Mouse (Mus musculus) intestine, postnatal 0 days (tissue): ENCODE data around the gene Sec23ip. TPM values are rescaled to one million over a fixed set of nuclear protein-coding genes. Genes with fewer than 3 reads are reported as not detected.

Experiments used
- ATAC-seq: fragments of 200-750 bp; cut with Nextera tagmentation; 2 replicates; pipeline ENCODE4 v1.8.0; 2017; ENCODE audit warnings: mild to moderate bottlenecking, moderate TSS enrichment, moderate library complexity
- H3K27ac ChIP-seq: fragments of 300-500 bp; sonication (generic); 2 replicates; pipeline ENCODE4 v1.5.1; 2014; ENCODE audit warnings: mild to moderate bottlenecking, low read depth, low read length, moderate library complexity
- H3K27me3 ChIP-seq: fragments of 300-500 bp; sonication (generic); replicated peaks from 2 replicates; pipeline ENCODE4 v1.6.1; 2014; ENCODE audit warnings: low read length, mixed read lengths; ENCODE audit not compliant: control insufficient read depth, insufficient read depth
- H3K36me3 ChIP-seq: fragments of 300-500 bp; sonication (generic); 2 replicates; pipeline ENCODE4 v1.6.1; 2014; ENCODE audit warnings: mild to moderate bottlenecking, moderate library complexity; ENCODE audit not compliant: control insufficient read depth, insufficient read depth
- H3K4me1 ChIP-seq: fragments of 300-500 bp; sonication (generic); replicated peaks from 2 replicates; pipeline ENCODE4 v1.6.1; 2014; ENCODE audit warnings: antibody characterized with exemption, low read length, mixed read lengths; ENCODE audit not compliant: control insufficient read depth, insufficient read depth
- H3K4me2 ChIP-seq: fragments of 300-500 bp; sonication (generic); replicated peaks from 2 replicates; pipeline ENCODE4 v1.6.1; 2014; ENCODE audit warnings: low read depth, mild to moderate bottlenecking, moderate library complexity
- H3K4me3 ChIP-seq: fragments of 300-500 bp; sonication (generic); 2 replicates; pipeline ENCODE4 v1.5.1; 2014; ENCODE audit warnings: low read depth, low read length
- H3K9ac ChIP-seq: fragments of 300-500 bp; sonication (generic); 2 replicates; pipeline ENCODE4 v1.6.1; 2014; ENCODE audit warnings: mild to moderate bottlenecking, low read depth, low read length
- H3K9me3 ChIP-seq: fragments of 300-500 bp; sonication (generic); 2 replicates; pipeline ENCODE4 v1.6.1; 2016; ENCODE audit warnings: mixed run types; ENCODE audit not compliant: control insufficient read depth
- CTCF ChIP-seq: sonication (generic); IDR thresholded peaks from 2 replicates; pipeline ENCODE4 v1.5.1; 2016; ENCODE audit warnings: low read depth, mild to moderate bottlenecking, control low read depth, antibody characterized with exemption, moderate library complexity
- WGBS: fragments of 180-500 bp; shearing (Covaris S2); extraction: QIAGEN DNeasy Blood & Tissue Kit; methylation state at CpG from one replicate; pipeline ENCODE4 v1.1.7; 2014; 5-methylcytosine and 5-hydroxymethylcytosine counted together
- polyA plus RNA-seq: library from polyadenylated mRNA; unstranded; fragments of >200 nt; fragmentation: Nextera tagmentation; extraction: Ambion mirVana; gene quantifications from 2 replicates; pipeline ENCODE4 v1.2.1, GENCODE M21; 2015

Gene Sec23ip
- polyA plus RNA-seq, 1 experiment from 2014 or later: 15.3 TPM

DNA sequence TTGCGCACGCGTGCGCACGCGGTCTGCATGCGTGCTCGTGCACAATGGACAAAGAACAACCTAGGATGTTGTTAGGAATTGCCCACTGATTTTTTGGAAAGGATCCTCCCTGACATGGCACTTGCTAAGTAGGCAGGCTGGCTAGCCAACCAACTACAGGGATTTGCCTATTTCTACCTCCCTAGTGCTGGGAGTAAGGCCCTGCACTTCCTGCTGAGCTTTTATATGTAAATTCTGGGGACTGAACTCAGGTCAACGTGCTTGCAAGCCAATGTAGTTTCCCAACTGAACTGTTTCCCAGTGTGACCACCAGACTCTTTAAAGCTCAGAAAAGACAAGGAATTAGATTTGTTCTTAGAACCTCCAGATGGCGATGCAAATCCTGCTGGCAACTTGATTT is 17.7 kb upstream of the Sec23ip start:
- H3K4me1 ChIP-seq: no peaks in the 10 kb centered on the region
- no peak overlapping the region for H3K9ac ChIP-seq
- H3K4me3 ChIP-seq: no peak overlapping the region
- no peak for ATAC-seq
- H3K27me3 ChIP-seq: no peaks in the 10 kb centered on the region
- H3K4me2 ChIP-seq: no peak overlapping the region
- no peaks in the 10 kb centered on the region for H3K9me3 ChIP-seq
- peaks cover 7% of the 10 kb centered on the region; the same call in 1 of the 2 replicates for H3K36me3 ChIP-seq
- no peak overlapping the region for H3K27ac ChIP-seq
- TF ChIP-seq CTCF: peak; percentile 12; the same call in 1 of the 2 replicates
- 76% methylated on average over 10 of the region's 10 CpGs for WGBS

DNA sequence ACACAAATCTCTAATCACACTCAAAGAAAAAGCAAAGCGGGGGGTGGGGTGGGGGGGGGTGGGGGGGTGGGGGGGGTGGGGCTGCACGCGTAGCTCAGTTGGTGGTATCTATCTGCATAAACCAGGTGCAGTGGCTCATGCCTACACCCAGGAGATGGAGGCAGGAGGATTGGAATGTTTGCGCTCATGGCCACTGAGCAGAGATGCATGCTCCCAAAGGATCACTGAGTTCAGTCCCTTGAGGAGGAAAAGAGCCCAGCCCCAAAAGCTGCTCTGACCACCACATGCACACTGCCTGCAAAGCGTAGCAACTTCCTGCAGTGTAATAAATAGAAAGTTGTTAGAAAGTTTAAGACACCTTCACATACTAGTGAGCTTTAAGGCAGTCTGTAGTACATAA is 17.0 kb upstream of the Sec23ip start:
- Histone ChIP-seq H3K27me3 (no peaks in the 10 kb centered on the region), H3K4me1 (no peaks in the 10 kb centered on the region; the same call in 1 of the 2 replicates), H3K9ac (no peak overlapping the region), H3K4me2 (no peak overlapping the region), H3K4me3 (no peak overlapping the region), H3K36me3 (peaks cover 6% of the 10 kb centered on the region; the same call in 1 of the 2 replicates), H3K9me3 (no peaks in the 10 kb centered on the region), H3K27ac (no peak overlapping the region)
- no peak for ATAC-seq
- no peak for TF ChIP-seq CTCF
- WGBS: 63% methylated on average over 5 of the region's 5 CpGs

DNA sequence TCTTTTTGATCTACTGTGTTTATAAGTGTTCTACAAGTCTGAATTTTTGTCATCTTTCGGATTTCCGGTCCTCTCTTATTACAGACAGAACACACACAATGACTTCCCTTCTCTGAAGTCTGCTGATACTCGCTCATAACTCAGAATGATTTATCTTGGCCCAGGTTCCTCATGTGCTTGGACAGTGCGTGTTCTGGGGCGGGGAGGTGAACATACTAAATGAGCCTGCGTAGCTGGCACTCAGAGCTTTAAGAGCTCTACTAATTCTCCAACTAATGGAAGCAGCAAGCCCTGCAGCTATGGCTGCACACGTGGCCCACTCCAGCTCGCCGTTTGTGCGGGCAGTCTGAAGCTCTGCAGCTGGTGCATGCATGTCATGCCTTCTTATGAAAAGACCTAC is 16.0 kb upstream of the Sec23ip start:
- no peaks in the 10 kb centered on the region for H3K36me3 ChIP-seq
- TF ChIP-seq CTCF: no peak
- no peak overlapping the region for H3K9ac ChIP-seq
- H3K27ac ChIP-seq: no peak overlapping the region
- no peak for ATAC-seq
- 67% methylated on average over 10 of the region's 10 CpGs for WGBS
- H3K9me3 ChIP-seq: no peaks in the 10 kb centered on the region
- no peak overlapping the region for H3K4me3 ChIP-seq
- no peak overlapping the region for H3K4me2 ChIP-seq
- no peaks in the 10 kb centered on the region for H3K27me3 ChIP-seq
- no peaks in the 10 kb centered on the region; the same call in 1 of the 2 replicates for H3K4me1 ChIP-seq

DNA sequence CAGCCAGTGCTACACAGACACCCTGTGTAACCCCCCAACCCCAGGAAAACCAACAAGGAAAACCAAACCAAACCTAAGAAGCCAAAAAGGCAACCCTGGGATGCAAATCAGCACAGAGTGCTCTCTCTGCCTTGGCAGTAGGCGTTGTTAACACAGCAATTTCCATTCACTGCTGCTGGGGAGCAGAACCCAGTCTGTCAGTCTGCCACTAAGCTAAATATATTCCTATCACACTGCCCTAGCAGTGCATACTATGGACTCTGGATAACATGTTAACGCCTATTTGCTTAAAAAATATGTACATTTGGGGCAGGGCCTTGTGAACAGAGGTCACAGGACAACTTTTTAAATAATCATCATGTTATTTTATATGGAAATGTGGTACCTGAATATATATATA is 13.2 kb upstream of the Sec23ip start:
- no peak overlapping the region for H3K9ac ChIP-seq
- 37% methylated on average over 2 of the region's 2 CpGs for WGBS
- no peak overlapping the region for H3K4me3 ChIP-seq
- H3K4me2 ChIP-seq: no peak overlapping the region
- ATAC-seq: peak; percentile 48
- no peak overlapping the region for H3K27ac ChIP-seq
- H3K9me3 ChIP-seq: no peaks in the 10 kb centered on the region
- no peaks in the 10 kb centered on the region for H3K36me3 ChIP-seq
- no peaks in the 10 kb centered on the region for H3K27me3 ChIP-seq
- H3K4me1 ChIP-seq: no peaks in the 10 kb centered on the region; the same call in 1 of the 2 replicates
- no peak for TF ChIP-seq CTCF

DNA sequence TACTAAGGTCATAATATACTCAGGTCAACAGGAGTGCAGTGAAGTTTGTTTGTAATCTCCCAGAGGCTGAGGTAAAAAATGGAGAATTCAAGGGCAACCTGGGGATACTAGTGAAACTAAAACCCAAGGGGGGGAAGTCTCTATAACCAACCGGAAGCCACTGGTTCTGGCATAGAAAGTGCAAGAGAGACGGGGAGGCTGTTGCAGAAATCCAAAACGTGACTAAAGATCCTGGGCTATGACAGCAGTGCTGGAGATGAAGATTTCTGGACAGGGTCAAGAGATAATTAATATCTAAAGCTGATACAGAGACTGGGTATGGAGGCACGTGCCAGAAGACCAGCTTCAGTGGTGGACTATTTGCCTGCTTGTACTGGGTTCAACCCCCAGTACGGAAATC is 6.7 kb upstream of the Sec23ip start:
- H3K27ac ChIP-seq: no peak overlapping the region
- no peaks in the 10 kb centered on the region for H3K36me3 ChIP-seq
- no peak overlapping the region for H3K4me3 ChIP-seq
- no peak for TF ChIP-seq CTCF
- no peaks in the 10 kb centered on the region for H3K27me3 ChIP-seq
- whole genome bisulfite sequencing: 43% methylated on average over 5 of the region's 5 CpGs
- H3K9ac ChIP-seq: no peak overlapping the region
- H3K9me3 ChIP-seq: no peaks in the 10 kb centered on the region
- peaks cover 11% of the 10 kb centered on the region; the same call in 1 of the 2 replicates for H3K4me1 ChIP-seq
- no peak for ATAC-seq
- peak overlapping the region; percentile 82 for H3K4me2 ChIP-seq

DNA sequence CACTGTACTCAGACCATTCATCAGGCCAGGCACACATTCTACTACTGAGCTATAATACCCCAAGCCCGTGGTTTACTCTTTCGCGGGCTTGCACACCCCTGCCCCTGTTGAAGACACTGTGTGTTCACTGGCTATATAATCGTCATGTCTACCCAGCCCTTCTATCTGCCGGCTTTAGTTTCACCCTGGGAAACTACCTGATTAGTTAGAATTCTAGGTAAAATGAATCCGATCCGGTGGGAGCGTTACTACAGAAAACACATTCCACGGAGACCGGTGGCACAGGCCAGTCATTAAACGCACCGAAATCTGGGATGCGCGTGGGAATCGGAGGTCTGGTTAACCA is 5.7 kb upstream of the Sec23ip start:
- no peak for ATAC-seq
- H3K4me2 ChIP-seq: peak overlapping the region; percentile 82
- under 1% methylated on average over 15 of the region's 15 CpGs for WGBS
- H3K4me3 ChIP-seq: peak overlapping the region; percentile 97
- peaks cover 11% of the 10 kb centered on the region; the same call in 1 of the 2 replicates for H3K4me1 ChIP-seq
- no peak for TF ChIP-seq CTCF
- peak overlapping the region; percentile 92 for H3K9ac ChIP-seq
- H3K9me3 ChIP-seq: no peaks in the 10 kb centered on the region
- H3K27ac ChIP-seq: no peak overlapping the region
- H3K36me3 ChIP-seq: no peaks in the 10 kb centered on the region
- no peaks in the 10 kb centered on the region for H3K27me3 ChIP-seq
